Mouse (Mus musculus): ENCODE results near the gene Lrrc75b. TPM values are rescaled to one million over a fixed set of nuclear protein-coding genes. Genes with fewer than 3 reads are reported as not detected.
A peak's percentile ranks its signal among the peaks of the same experiment; 100 is the strongest.

Lrrc75b gene
- polyA plus RNA-seq, 1 experiment from 2014 or later = 0.93 TPM

DNA sequence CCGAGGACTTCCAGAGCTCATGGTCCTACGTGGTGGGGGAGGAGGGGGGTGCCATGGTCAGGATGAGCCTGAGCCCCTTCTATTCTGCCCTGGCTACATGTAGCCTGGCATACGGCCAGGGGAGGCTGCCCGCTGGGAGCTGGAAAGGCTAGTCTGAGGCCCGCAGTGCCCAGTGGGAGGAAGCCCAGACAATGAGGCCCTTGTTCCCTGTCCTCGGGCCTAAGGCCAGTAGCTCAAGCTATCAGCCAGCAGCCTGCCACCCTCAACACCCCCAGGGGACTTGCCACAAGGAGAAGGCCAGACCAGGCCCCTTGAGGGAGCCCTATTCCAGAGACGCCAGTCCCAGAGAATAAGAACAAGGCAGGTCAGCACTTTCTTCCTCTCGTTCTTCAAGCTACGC, 4.1 kb downstream of the Lrrc75b start:
- peaks cover 46% of the 10 kb centered on the region for H3K4me1 ChIP-seq (replicated peaks)

DNA sequence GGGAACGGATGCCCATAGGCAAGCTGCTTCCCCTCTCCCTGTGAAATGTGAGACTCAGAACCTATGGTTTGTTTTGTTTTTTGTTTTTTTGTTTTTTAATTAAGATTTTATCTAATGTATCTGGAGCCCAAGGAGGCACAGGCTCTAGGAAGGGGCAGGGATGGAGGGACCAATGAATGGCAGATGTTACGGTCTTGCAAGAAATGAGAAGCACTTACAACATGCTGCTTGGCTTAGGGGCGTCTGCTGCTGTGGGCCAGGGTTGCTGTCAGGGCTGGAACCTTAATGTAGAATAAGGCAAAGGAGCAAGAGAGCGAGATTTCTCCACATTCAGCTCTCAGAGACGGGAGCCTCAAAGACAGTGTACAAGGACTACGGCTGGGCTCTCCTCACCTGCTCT, 4.6 kb downstream of the Lrrc75b start:
- ATAC-seq (ENCODE audit: insufficient number of reproducible peaks, insufficient read depth, low FRiP score, low TSS enrichment, low read depth) = no peak
- H3K4me3 ChIP-seq (replicated peaks) = no peak overlapping the region
- H3K4me2 ChIP-seq = no peak overlapping the region
- H3K27ac ChIP-seq = peak overlapping the region; percentile 18
- WGBS = 76% methylated on average over 6 of the region's 6 CpGs
- H3K9ac ChIP-seq (replicated peaks) = no peak overlapping the region
- peaks cover 29% of the 10 kb centered on the region for H3K27me3 ChIP-seq
- H3K36me3 ChIP-seq = no peaks in the 10 kb centered on the region
- H3K4me1 ChIP-seq (replicated peaks) = peaks cover 45% of the 10 kb centered on the region
- H3K9me3 ChIP-seq = no peaks in the 10 kb centered on the region

More for the DNA sequence above, 4.1 kb downstream of the Lrrc75b start:
- no peaks in the 10 kb centered on the region for H3K36me3 ChIP-seq
- peaks cover 34% of the 10 kb centered on the region for H3K27me3 ChIP-seq
- peak overlapping the region; percentile 18 for H3K27ac ChIP-seq
- 0 out of 2 replicates have a peak overlapping the region, but pooled peaks have one; percentile 9 for H3K9ac ChIP-seq (replicated peaks)
- no peak overlapping the region; the same call in 1 of the 2 replicates for H3K4me2 ChIP-seq
- no peak for ATAC-seq (ENCODE audit: insufficient number of reproducible peaks, insufficient read depth, low FRiP score, low TSS enrichment, low read depth)
- H3K9me3 ChIP-seq = no peaks in the 10 kb centered on the region
- no peak overlapping the region for H3K4me3 ChIP-seq (replicated peaks)
- 62% methylated on average over 9 of the region's 9 CpGs for WGBS

DNA sequence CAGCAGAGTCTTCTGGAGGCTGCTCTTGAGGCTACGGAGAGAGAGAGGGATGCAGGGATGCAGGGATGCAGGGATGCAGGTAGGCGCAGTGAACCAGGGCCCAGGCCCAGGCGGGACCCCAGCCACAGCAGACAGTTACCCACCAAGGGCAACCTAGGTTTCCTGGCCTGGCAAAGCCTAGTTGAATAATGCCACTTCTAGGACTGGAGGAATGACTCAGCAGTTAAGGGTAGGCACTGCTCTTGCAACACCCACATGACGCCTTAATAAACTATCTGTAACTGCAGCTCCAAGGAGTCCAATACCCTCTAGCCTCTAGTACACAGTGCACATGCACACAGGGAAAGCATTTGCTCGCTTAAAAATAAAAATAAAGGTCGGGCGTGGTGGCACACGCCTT, 6.0 kb downstream of the Lrrc75b start:
- ATAC-seq (ENCODE audit: insufficient number of reproducible peaks, insufficient read depth, low FRiP score, low TSS enrichment, low read depth) = no peak
- Histone ChIP-seq H3K9ac (replicated peaks) (no peak overlapping the region), H3K9me3 (no peaks in the 10 kb centered on the region), H3K4me3 (replicated peaks) (no peak overlapping the region), H3K27me3 (peaks cover 14% of the 10 kb centered on the region), H3K36me3 (no peaks in the 10 kb centered on the region), H3K4me2 (no peak overlapping the region), H3K27ac (no peak overlapping the region), H3K4me1 (replicated peaks) (peaks cover 35% of the 10 kb centered on the region)
- WGBS = 92% methylated on average over 8 of the region's 8 CpGs

DNA sequence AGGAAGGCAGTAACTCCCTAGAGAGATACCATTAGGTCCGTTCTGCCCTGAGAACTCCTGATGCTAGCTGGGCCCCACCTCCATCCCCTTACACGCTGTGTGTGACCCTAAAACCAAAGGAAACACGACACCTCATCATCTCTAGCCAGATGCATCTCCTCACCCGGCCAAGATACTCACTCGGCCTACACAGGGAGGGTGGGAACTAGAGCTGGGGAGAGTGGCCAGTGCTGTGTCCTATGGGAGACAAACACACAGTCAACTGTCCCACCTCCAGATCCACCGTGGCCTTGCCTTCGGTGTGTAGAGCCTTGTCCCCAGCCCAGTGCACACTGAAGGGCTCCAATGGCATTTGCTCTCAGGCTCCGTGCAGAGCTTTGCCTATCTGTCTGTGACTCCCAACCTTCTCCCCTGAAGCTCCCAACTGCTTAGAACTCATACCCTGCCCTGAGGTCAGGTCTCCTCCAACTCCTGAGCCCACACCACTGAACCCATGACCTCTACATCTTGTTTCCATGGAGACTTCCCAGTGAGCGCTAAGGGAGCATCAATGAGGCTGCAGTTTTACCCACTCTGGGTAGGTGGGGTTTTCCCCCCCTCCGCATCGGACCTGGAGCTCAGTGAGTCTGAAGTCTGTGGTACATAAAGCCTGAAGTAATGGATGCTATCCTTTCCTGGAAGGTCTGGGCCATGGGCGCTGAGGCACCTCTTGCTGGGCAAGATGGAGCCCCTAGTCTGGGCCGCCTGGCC, 7.3 kb downstream of the Lrrc75b start:
- Histone ChIP-seq H3K4me2 (no peak overlapping the region), H3K4me1 (replicated peaks) (peaks cover 39% of the 10 kb centered on the region), H3K9me3 (no peaks in the 10 kb centered on the region), H3K27ac (no peak overlapping the region), H3K36me3 (no peaks in the 10 kb centered on the region), H3K4me3 (replicated peaks) (no peak overlapping the region), H3K27me3 (peaks cover 4% of the 10 kb centered on the region; the same call in 1 of the 2 replicates), H3K9ac (replicated peaks) (no peak overlapping the region)
- ATAC-seq (ENCODE audit: insufficient number of reproducible peaks, insufficient read depth, low FRiP score, low TSS enrichment, low read depth) = no peak
- WGBS = 59% methylated on average over 13 of the region's 13 CpGs

DNA sequence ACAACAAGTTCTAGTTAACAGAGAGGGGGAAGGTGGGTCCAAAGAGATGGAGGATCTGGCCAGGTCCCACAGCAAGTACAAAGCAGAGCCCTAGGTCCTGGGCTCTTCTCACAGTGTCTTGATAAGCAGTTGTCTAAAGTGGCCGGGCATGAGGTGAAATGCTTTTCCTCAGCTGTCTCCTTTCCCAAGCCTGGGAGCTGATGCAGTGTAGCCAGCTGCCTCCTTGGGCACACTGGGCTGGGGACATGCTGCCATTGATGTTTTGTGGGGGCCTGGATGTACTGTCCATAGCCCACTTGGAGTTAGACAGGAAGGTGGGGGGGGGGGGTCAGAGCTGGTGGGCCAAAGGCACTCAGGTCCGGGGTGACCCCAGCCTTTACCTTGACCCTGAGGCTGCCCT, 8.0 kb downstream of the Lrrc75b start:
- no peak overlapping the region for H3K9ac ChIP-seq (replicated peaks)
- H3K4me1 ChIP-seq (replicated peaks) = peaks cover 41% of the 10 kb centered on the region
- no peaks in the 10 kb centered on the region for H3K27me3 ChIP-seq
- ATAC-seq (ENCODE audit: insufficient number of reproducible peaks, insufficient read depth, low FRiP score, low TSS enrichment, low read depth) = no peak
- 89% methylated on average over 2 of the region's 2 CpGs for WGBS
- no peak overlapping the region for H3K27ac ChIP-seq
- no peaks in the 10 kb centered on the region for H3K36me3 ChIP-seq
- H3K4me3 ChIP-seq (replicated peaks) = no peak overlapping the region
- H3K4me2 ChIP-seq = no peak overlapping the region
- no peaks in the 10 kb centered on the region for H3K9me3 ChIP-seq

DNA sequence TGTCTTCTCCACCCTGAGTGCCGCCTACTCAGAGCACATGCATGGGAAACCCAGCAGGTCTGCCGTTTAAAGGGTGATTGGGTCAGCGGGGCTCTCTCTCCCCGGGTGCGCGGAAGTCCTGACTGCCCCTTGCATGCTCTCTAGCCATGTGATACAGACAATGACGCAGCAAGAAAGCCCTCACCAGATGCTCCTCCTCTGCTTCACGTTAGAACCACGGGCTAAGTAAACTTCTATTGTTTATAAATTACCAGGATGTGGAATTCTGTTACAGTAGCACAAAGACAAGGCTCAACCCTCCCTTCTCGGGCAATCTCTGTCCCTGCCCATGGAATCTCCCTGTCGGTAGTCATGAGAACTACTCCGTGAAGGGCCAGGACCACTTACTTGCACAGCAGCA, 9.0 kb downstream of the Lrrc75b start:
- Histone ChIP-seq H3K4me3 (replicated peaks) (no peak overlapping the region), H3K36me3 (no peaks in the 10 kb centered on the region), H3K27ac (no peak overlapping the region), H3K4me2 (no peak overlapping the region), H3K9ac (replicated peaks) (no peak overlapping the region), H3K4me1 (replicated peaks) (peaks cover 34% of the 10 kb centered on the region), H3K9me3 (no peaks in the 10 kb centered on the region), H3K27me3 (no peaks in the 10 kb centered on the region)
- ATAC-seq (ENCODE audit: insufficient number of reproducible peaks, insufficient read depth, low FRiP score, low TSS enrichment, low read depth) = no peak
- 58% methylated on average over 12 of the region's 12 CpGs for WGBS

DNA sequence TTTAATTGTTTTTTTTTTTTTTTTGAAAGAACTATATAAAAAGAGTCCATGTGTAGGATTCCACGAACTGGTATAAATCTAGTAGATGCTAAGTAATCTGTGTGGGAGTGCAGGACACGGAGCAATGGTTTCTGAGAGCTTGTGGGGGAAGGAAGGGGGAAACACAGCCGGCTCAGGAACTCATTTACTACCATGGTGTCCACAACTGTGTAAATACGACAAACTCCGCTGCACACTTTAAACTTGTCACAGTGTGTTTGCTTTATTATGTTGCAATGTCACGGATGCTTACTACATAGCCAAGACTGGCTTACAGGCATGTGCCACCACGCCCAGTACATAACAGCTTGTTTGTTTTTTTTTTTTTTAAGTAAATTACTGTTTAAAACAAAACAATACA, 10.2 kb downstream of the Lrrc75b start:
- peaks cover 28% of the 10 kb centered on the region for H3K4me1 ChIP-seq (replicated peaks)
- no peak overlapping the region for H3K9ac ChIP-seq (replicated peaks)
- no peak for ATAC-seq (ENCODE audit: insufficient number of reproducible peaks, insufficient read depth, low FRiP score, low TSS enrichment, low read depth)
- H3K4me3 ChIP-seq (replicated peaks) = no peak overlapping the region
- H3K4me2 ChIP-seq = no peak overlapping the region
- H3K9me3 ChIP-seq = peaks cover 8% of the 10 kb centered on the region; the same call in 1 of the 2 replicates
- no peaks in the 10 kb centered on the region for H3K27me3 ChIP-seq
- H3K27ac ChIP-seq = no peak overlapping the region
- WGBS = 71% methylated on average over 7 of the region's 7 CpGs
- no peaks in the 10 kb centered on the region for H3K36me3 ChIP-seq

DNA sequence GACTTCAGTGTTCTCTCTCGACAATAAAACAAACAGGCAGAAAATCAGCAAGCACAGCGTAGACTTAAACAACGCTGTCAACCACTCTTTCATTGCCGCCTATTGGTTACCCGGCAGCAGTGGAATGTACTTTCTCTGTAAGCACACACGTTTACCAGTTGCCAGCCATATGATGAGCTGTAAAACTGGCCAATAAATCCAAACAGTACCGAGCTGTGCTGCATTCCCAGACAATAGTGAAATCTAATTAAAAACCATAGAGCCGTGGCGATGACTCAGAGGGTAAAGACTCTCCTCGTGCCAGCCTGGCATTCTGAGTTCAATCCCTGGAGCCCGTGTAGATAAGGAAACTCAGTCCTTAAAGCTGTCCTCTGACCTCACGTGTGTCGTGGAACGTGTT, 11.6 kb downstream of the Lrrc75b start:
- ATAC-seq (ENCODE audit: insufficient number of reproducible peaks, insufficient read depth, low FRiP score, low TSS enrichment, low read depth) = peak; percentile 64; the same call in 1 of the 2 replicates
- 42% methylated on average over 14 of the region's 14 CpGs for WGBS
- H3K4me3 ChIP-seq (replicated peaks) = peak overlapping the region; percentile 7; the same call in 1 of the 2 replicates
- no peaks in the 10 kb centered on the region for H3K27me3 ChIP-seq
- H3K9me3 ChIP-seq = peaks cover 11% of the 10 kb centered on the region; the same call in 1 of the 2 replicates
- H3K4me2 ChIP-seq = peak overlapping the region; percentile 40
- H3K4me1 ChIP-seq (replicated peaks) = peaks cover 28% of the 10 kb centered on the region
- H3K36me3 ChIP-seq = no peaks in the 10 kb centered on the region
- peak overlapping the region; percentile 72 for H3K27ac ChIP-seq
- H3K9ac ChIP-seq (replicated peaks) = no peak overlapping the region

DNA sequence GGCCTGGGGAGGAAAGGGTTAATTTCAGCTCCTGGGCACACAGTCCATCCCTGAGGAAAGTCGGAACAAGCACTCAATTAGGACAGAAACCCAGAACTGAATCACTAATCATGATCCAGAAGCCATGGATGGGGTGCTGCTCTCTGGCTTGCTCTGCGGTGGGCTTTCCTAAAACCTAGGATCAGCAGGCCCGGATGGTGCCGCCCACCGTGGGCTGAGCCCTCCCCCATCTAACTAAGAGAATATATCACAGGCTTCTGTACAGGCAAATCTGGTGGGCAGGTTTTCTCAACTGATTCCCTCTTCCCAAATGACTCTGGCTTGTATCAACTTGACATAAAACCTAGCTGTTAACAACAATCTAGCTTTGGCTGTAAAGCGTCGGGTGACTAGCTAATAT, 12.2 kb downstream of the Lrrc75b start:
- H3K27ac ChIP-seq = peak overlapping the region; percentile 32; the same call in 1 of the 2 replicates
- 0 out of 2 replicates have a peak, but pooled peaks have one; percentile 13 for ATAC-seq (ENCODE audit: insufficient number of reproducible peaks, insufficient read depth, low FRiP score, low TSS enrichment, low read depth)
- peak overlapping the region; percentile 40 for H3K4me2 ChIP-seq
- no peaks in the 10 kb centered on the region for H3K36me3 ChIP-seq
- H3K9ac ChIP-seq (replicated peaks) = no peak overlapping the region
- H3K27me3 ChIP-seq = no peaks in the 10 kb centered on the region
- no peak overlapping the region for H3K4me3 ChIP-seq (replicated peaks)
- 37% methylated on average over 7 of the region's 7 CpGs for WGBS
- H3K9me3 ChIP-seq = peaks cover 11% of the 10 kb centered on the region; the same call in 1 of the 2 replicates
- H3K4me1 ChIP-seq (replicated peaks) = peaks cover 28% of the 10 kb centered on the region

DNA sequence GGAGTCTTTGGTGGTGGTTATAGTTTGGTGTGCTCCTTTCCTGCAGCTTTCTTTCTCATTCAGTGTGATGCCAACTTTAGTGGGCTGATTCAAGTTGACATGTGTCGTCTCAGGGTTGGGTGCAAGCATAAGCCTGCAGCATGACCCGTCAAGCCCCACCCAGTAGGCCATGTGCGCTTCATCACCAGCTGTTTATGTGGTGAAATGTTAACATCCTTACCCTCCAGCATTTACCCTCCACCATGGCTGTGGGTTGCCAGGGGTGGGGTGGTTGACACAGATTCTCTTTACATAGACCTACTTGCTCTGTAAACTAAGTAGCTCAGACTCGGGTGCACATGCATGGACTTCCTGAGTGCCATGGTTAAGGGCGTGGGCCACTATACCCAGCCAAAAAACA, 24.0 kb downstream of the Lrrc75b start:
- 88% methylated on average over 5 of the region's 5 CpGs for WGBS
- Histone ChIP-seq H3K4me2 (no peak overlapping the region), H3K4me1 (replicated peaks) (no peaks in the 10 kb centered on the region), H3K27ac (no peak overlapping the region), H3K9ac (replicated peaks) (no peak overlapping the region), H3K4me3 (replicated peaks) (no peak overlapping the region), H3K36me3 (peaks cover 56% of the 10 kb centered on the region), H3K9me3 (no peaks in the 10 kb centered on the region), H3K27me3 (no peaks in the 10 kb centered on the region)
- ATAC-seq (ENCODE audit: insufficient number of reproducible peaks, insufficient read depth, low FRiP score, low TSS enrichment, low read depth) = no peak

DNA sequence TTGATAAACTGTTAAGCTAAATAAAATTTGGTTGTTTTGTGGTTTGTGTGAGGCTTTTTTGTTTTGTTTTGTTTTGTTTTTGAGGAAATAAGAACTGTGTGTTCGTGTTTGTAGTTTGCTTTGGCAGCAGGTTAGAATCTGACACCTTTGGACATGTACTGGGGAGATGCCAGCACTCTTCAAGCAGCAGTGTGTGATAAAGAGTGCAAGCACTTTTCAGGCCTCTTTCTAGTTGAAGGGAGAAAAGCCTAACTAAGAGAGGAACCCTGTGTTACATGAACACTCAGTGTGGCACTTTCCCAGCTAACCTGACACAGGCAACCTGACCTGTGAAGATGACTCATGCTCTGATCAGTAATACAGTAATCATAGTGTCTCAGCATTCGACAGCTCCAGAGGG, 24.7 kb downstream of the Lrrc75b start:
- ATAC-seq (ENCODE audit: insufficient number of reproducible peaks, insufficient read depth, low FRiP score, low TSS enrichment, low read depth) = no peak
- Histone ChIP-seq H3K27ac (no peak overlapping the region), H3K4me3 (replicated peaks) (no peak overlapping the region), H3K9ac (replicated peaks) (no peak overlapping the region), H3K27me3 (no peaks in the 10 kb centered on the region), H3K36me3 (peaks cover 63% of the 10 kb centered on the region), H3K4me1 (replicated peaks) (no peaks in the 10 kb centered on the region), H3K4me2 (no peak overlapping the region), H3K9me3 (no peaks in the 10 kb centered on the region)
- WGBS = 94% methylated on average over 2 of the region's 2 CpGs

DNA sequence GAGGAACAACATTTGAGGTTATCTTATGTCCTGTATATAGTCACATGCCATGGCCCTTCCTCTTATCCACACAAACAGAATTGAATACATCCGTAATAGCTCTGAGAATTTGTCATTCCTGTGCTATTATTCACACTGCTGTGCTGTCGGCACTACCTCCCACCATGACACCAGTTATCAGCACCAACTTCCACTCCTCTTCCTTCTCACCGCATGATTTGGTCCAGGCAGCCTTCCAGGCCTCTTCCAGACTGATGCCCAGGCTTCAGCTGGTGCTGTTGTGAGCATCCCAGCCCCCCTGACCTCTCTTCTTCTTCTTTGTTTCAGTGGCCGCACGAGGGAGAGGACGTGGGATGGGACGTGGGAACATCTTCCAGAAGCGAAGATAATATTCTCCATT, 25.2 kb downstream of the Lrrc75b start:
- WGBS = 89% methylated on average over 8 of the region's 8 CpGs
- ATAC-seq (ENCODE audit: insufficient number of reproducible peaks, insufficient read depth, low FRiP score, low TSS enrichment, low read depth) = no peak
- H3K9ac ChIP-seq (replicated peaks) = no peak overlapping the region

More for the DNA sequence above, 25.2 kb downstream of the Lrrc75b start:
- H3K36me3 ChIP-seq = peaks cover 68% of the 10 kb centered on the region
- no peaks in the 10 kb centered on the region for H3K27me3 ChIP-seq
- no peak overlapping the region for H3K4me2 ChIP-seq
- no peaks in the 10 kb centered on the region for H3K9me3 ChIP-seq
- no peak overlapping the region for H3K27ac ChIP-seq
- no peak overlapping the region for H3K4me3 ChIP-seq (replicated peaks)
- no peaks in the 10 kb centered on the region for H3K4me1 ChIP-seq (replicated peaks)
